Mouse (Mus musculus): ENCODE data around the gene Klhl7. TPM values are rescaled to one million over a fixed set of nuclear protein-coding genes. Genes with fewer than 3 reads are reported as not detected.

The Klhl7 gene
- total and polyA plus RNA-seq, 3 experiments: 13.5 to 19.7 TPM; not detected in 1

DNA sequence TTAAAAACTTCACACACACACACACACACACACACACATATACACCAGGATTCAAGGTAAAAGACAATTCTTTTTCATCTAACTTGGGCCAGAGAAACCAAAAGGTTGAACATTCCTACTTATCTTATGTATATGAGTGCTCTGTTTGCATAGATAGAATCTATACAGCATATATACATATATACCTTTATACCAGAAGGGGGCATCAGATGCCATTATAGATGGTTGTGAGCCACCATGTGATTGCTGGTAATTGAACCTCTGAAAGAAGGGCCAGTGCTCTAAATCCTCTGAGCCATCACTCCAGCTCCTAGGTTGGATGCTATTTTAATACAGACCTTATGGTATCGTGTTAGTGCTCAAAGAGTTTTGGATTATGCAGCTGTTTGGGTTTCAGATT lies 12.0 kb upstream of the Klhl7 start:
- Histone ChIP-seq H3K36me3 (ENCODE audit: control insufficient read depth in 1 of 2, insufficient read depth in 2 of 2, low read length in 2 of 2) (no peaks in the 10 kb centered on the region), H3K27ac (ENCODE audit: control insufficient read depth, low read depth, low read length) (no peak overlapping the region), H3K4me1 (ENCODE audit: control insufficient read depth in 1 of 2, insufficient read depth in 2 of 2, low read length in 2 of 2) (no peaks in the 10 kb centered on the region), H3K9me3 (replicated peaks; ENCODE audit: insufficient read depth, low read length) (no peaks in the 10 kb centered on the region), H3K27me3 (ENCODE audit: control insufficient read depth in 1 of 2, insufficient read depth in 2 of 2, low read length in 2 of 2) (peaks cover 7 to 8% of the 10 kb centered on the region in 2 experiments; a peak in 2 of 4 replicates), H3K4me3 (ENCODE audit: control insufficient read depth in 1 of 2, insufficient read depth in 1 of 2, low read depth in 2 of 2, low read length in 2 of 2) (no peak overlapping the region), H3K79me2 (ENCODE audit: control insufficient read depth, insufficient read depth, low read length, poor library complexity) (no peaks in the 10 kb centered on the region), H3K9ac (ENCODE audit: control insufficient read depth, low read depth, low read length, poor library complexity, severe bottlenecking) (no peak overlapping the region)
- TF ChIP-seq RAD21 (IDR thresholded peaks at IDR 0.05; ENCODE audit: low read depth, low read length) (peak; percentile 67), USF1 (IDR thresholded peaks at IDR 0.05; ENCODE audit: low read depth, low read length) (peak; percentile 54), CTCF (IDR thresholded peaks at IDR 0.05 in 2 of 3, conservative IDR thresholded peaks at IDR 0.05 in 1 of 3; ENCODE audit: control insufficient read depth in 1 of 3, insufficient read depth in 1 of 3, low read depth in 2 of 3, low read length in 3 of 3, poor library complexity in 1 of 3, severe bottlenecking in 1 of 3) (peak in 2 of 3 experiments; percentile 15 to 70; a peak in 4 of 6 replicates), SMC3 (IDR thresholded peaks at IDR 0.05; ENCODE audit: low read depth, low read length) (peak; percentile 79), ZC3H11A (IDR thresholded peaks at IDR 0.05; ENCODE audit: low read depth, low read length) (peak; percentile 64), SIN3A (IDR thresholded peaks at IDR 0.05; ENCODE audit: low read length) (0 out of 2 replicates have a peak, but pooled peaks have one; percentile 22), UBTF (IDR thresholded peaks at IDR 0.05; ENCODE audit: borderline replicate concordance, insufficient read depth, low read depth, low read length) (no peak), MXI1 (IDR thresholded peaks at IDR 0.05; ENCODE audit: low read depth, low read length) (peak; percentile 42; the same call in 1 of the 2 replicates), MYC (IDR thresholded peaks at IDR 0.05; ENCODE audit: low read depth, low read length) (peak; percentile 72; the same call in 1 of the 2 replicates), CHD1 (IDR thresholded peaks at IDR 0.05; ENCODE audit: low read depth, low read length) (no peak)
- DNase-seq (ENCODE audit: low read depth, low spot score): peak; percentile 54

DNA sequence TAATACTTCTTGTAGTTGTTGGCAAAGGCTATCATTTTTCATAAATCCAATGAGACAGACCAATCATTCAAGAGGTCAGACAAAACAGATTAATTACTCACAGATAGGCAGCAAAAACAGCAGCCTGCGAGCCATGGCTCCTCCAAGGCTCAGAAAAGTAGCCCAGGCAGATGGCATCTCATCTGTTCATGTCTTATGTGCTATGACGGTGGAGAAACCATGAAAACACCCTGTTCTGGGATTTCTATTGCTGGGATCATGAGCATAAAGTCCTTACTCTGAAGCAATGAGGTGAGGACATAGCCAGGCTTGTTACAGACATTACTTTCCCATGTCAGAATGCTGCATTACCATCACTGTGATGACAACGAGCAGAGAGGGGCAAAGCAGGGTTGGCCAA lies 7.9 kb upstream of the Klhl7 start:
- no peak for TF ChIP-seq CHD1 (IDR thresholded peaks at IDR 0.05; ENCODE audit: low read depth, low read length)
- TF ChIP-seq GABPA (IDR thresholded peaks at IDR 0.05; ENCODE audit: low read depth, low read length): no peak
- no peak for TF ChIP-seq BHLHE40 (IDR thresholded peaks at IDR 0.05; ENCODE audit: borderline replicate concordance, low read depth, low read length)
- TF ChIP-seq JUND (IDR thresholded peaks at IDR 0.05; ENCODE audit: low read depth, low read length): no peak
- TF ChIP-seq POLR2A (IDR thresholded peaks at IDR 0.05; ENCODE audit: control insufficient read depth in 1 of 2, insufficient read depth in 1 of 2, low read depth in 1 of 2, low read length in 2 of 2, poor library complexity in 1 of 2): no peak
- no peak for TF ChIP-seq USF1 (IDR thresholded peaks at IDR 0.05; ENCODE audit: low read depth, low read length)
- TF ChIP-seq MXI1 (IDR thresholded peaks at IDR 0.05; ENCODE audit: low read depth, low read length): no peak
- no peaks in the 10 kb centered on the region for H3K79me2 ChIP-seq (ENCODE audit: control insufficient read depth, insufficient read depth, low read length, poor library complexity)

GRCm38 (mm10) chr5:24095393-24095792 lies 5.0 kb upstream of the Klhl7 start:
- Histone ChIP-seq H3K27ac (ENCODE audit: control insufficient read depth, low read depth, low read length) (no peak overlapping the region), H3K36me3 (ENCODE audit: control insufficient read depth in 1 of 2, insufficient read depth in 2 of 2, low read length in 2 of 2) (no peaks in the 10 kb centered on the region; a peak in 1 of 4 replicates), H3K27me3 (ENCODE audit: control insufficient read depth in 1 of 2, insufficient read depth in 2 of 2, low read length in 2 of 2) (peaks cover 5 to 6% of the 10 kb centered on the region in 2 experiments; a peak in 3 of 4 replicates), H3K4me1 (ENCODE audit: control insufficient read depth in 1 of 2, insufficient read depth in 2 of 2, low read length in 2 of 2) (no peaks in the 10 kb centered on the region), H3K9ac (ENCODE audit: control insufficient read depth, low read depth, low read length, poor library complexity, severe bottlenecking) (no peak overlapping the region), H3K9me3 (replicated peaks; ENCODE audit: insufficient read depth, low read length) (no peaks in the 10 kb centered on the region), H3K79me2 (ENCODE audit: control insufficient read depth, insufficient read depth, low read length, poor library complexity) (no peaks in the 10 kb centered on the region), H3K4me3 (ENCODE audit: control insufficient read depth in 1 of 2, insufficient read depth in 1 of 2, low read depth in 2 of 2, low read length in 2 of 2) (no peak overlapping the region)
- DNase-seq (ENCODE audit: low read depth, low spot score): no peak
- TF ChIP-seq ETS1 (IDR thresholded peaks at IDR 0.05; ENCODE audit: low read depth, low read length) (no peak), MAZ (IDR thresholded peaks at IDR 0.05; ENCODE audit: low read depth, low read length) (no peak), NRF1 (IDR thresholded peaks at IDR 0.05; ENCODE audit: insufficient read depth, low read depth, low read length, poor library complexity, severe bottlenecking) (no peak), POLR2A (IDR thresholded peaks at IDR 0.05; ENCODE audit: control insufficient read depth in 1 of 2, insufficient read depth in 1 of 2, low read depth in 1 of 2, low read length in 2 of 2, poor library complexity in 1 of 2) (no peak), EP300 (IDR thresholded peaks at IDR 0.05; ENCODE audit: low read depth in 1 of 2, low read length in 2 of 2) (no peak), ZMIZ1 (IDR thresholded peaks at IDR 0.05; ENCODE audit: low read depth, low read length) (no peak), TCF12 (IDR thresholded peaks at IDR 0.05; ENCODE audit: low read depth, low read length) (no peak), TBP (IDR thresholded peaks at IDR 0.05; ENCODE audit: low read depth, low read length) (no peak), MXI1 (IDR thresholded peaks at IDR 0.05; ENCODE audit: low read depth, low read length) (no peak), RCOR1 (IDR thresholded peaks at IDR 0.05; ENCODE audit: low read depth, low read length) (no peak), POLR2AphosphoS5 (IDR thresholded peaks at IDR 0.05; ENCODE audit: borderline replicate concordance, low read depth, low read length) (no peak), ZKSCAN1 (IDR thresholded peaks at IDR 0.05; ENCODE audit: low read depth, low read length) (no peak), NELFE (IDR thresholded peaks at IDR 0.05; ENCODE audit: low read depth, low read length) (no peak), UBTF (IDR thresholded peaks at IDR 0.05; ENCODE audit: borderline replicate concordance, insufficient read depth, low read depth, low read length) (no peak)

More for the DNA sequence above, 7.9 kb upstream of the Klhl7 start:
- Histone ChIP-seq H3K36me3 (ENCODE audit: control insufficient read depth in 1 of 2, insufficient read depth in 2 of 2, low read length in 2 of 2) (no peaks in the 10 kb centered on the region), H3K27ac (ENCODE audit: control insufficient read depth, low read depth, low read length) (no peak overlapping the region), H3K4me3 (ENCODE audit: control insufficient read depth in 1 of 2, insufficient read depth in 1 of 2, low read depth in 2 of 2, low read length in 2 of 2) (no peak overlapping the region), H3K27me3 (ENCODE audit: control insufficient read depth in 1 of 2, insufficient read depth in 2 of 2, low read length in 2 of 2) (peaks cover 5 to 6% of the 10 kb centered on the region in 2 experiments; a peak in 2 of 4 replicates), H3K9me3 (replicated peaks; ENCODE audit: insufficient read depth, low read length) (no peaks in the 10 kb centered on the region), H3K4me1 (ENCODE audit: control insufficient read depth in 1 of 2, insufficient read depth in 2 of 2, low read length in 2 of 2) (no peaks in the 10 kb centered on the region), H3K9ac (ENCODE audit: control insufficient read depth, low read depth, low read length, poor library complexity, severe bottlenecking) (no peak overlapping the region)
- no peak for DNase-seq (ENCODE audit: low read depth, low spot score)
